ENCODE assay signal across 13 mouse cellular contexts in genomic region chr13:46428964-46429363, GRCm38 (mm10). TPM values are rescaled to one million over a fixed set of nuclear protein-coding genes. Genes with fewer than 3 reads are reported as not detected.
DNase-seq lines count a peak whose midpoint lies in the region; ATAC-seq and TF ChIP-seq lines count a peak whose summit lies in the region.
"Had no signal": no experiment of that assay in that cellular context is flagged by ENCODE, and none has a peak within 500 bp of the region (broad histone marks: within the 10 kb centered on the region; RNA-seq: fewer than 3 reads in every experiment).

No protein-coding gene starts in this region.

- H3K27me3 ChIP-seq in embryonic facial prominence, embryonic 12.5 days: no peaks in the 10 kb centered on the region
- H3K27me3 ChIP-seq in embryonic facial prominence, embryonic 10.5 days (replicated peaks; ENCODE audit: low read depth, poor library complexity, severe bottlenecking): no peaks in the 10 kb centered on the region
- H3K27me3 ChIP-seq in kidney, embryonic 14.5 days (ENCODE audit: control insufficient read depth, insufficient read depth, low read length): no peaks in the 10 kb centered on the region
- H3K27me3 ChIP-seq in embryonic facial prominence, embryonic 15.5 days: no peaks in the 10 kb centered on the region
- H3K27me3 ChIP-seq in limb, embryonic 14.5 days (ENCODE audit: control insufficient read depth, insufficient read depth, low read length): 0 out of 2 replicates have a peak, but pooled peaks cover 3% of the 10 kb centered on the region
- no peaks in the 10 kb centered on the region for H3K27me3 ChIP-seq in thymus, adult 2 months (ENCODE audit: control insufficient read depth, insufficient read depth, low read length)
- H3K27me3 ChIP-seq: forebrain, embryonic 12.5 days; midbrain, embryonic 13.5 days had no signal

- no peak for DNase-seq in embryonic facial prominence, embryonic 10.5 days (ENCODE audit: low spot score)
- no peak for DNase-seq in kidney, postnatal 14 days
- peak; percentile 44 for DNase-seq in limb, embryonic 14.5 days (ENCODE audit: low spot score)
- DNase-seq in thymus, adult 2 months: no peak
- no peak for DNase-seq in left cerebral cortex, adult 8-10 months (ENCODE audit: low spot score in 2 of 2)
- DNase-seq: adrenal gland, adult 8-10 months; layer of hippocampus, postnatal 36 days; thymus, postnatal 4 days had no signal

- H3K4me3 ChIP-seq in embryonic facial prominence, embryonic 12.5 days: no peak overlapping the region
- H3K4me3 ChIP-seq in embryonic facial prominence, embryonic 10.5 days: no peak overlapping the region
- 0 out of 2 replicates have a peak overlapping the region, but pooled peaks have one; percentile 9 for H3K4me3 ChIP-seq in kidney, embryonic 14.5 days (ENCODE audit: low read length)
- H3K4me3 ChIP-seq in embryonic facial prominence, embryonic 15.5 days (replicated peaks): no peak overlapping the region
- peak overlapping the region; percentile 19; the same call in 1 of the 2 replicates for H3K4me3 ChIP-seq in limb, embryonic 14.5 days (replicated peaks; ENCODE audit: low read length)
- no peak overlapping the region for H3K4me3 ChIP-seq in thymus, adult 2 months (ENCODE audit: control insufficient read depth, insufficient read depth, low read length)
- H3K4me3 ChIP-seq: forebrain, embryonic 12.5 days; midbrain, embryonic 13.5 days had no signal

- H3K4me1 ChIP-seq in embryonic facial prominence, embryonic 12.5 days: no peaks in the 10 kb centered on the region
- peaks cover 5% of the 10 kb centered on the region for H3K4me1 ChIP-seq in embryonic facial prominence, embryonic 10.5 days
- H3K4me1 ChIP-seq in kidney, embryonic 14.5 days (ENCODE audit: control insufficient read depth, insufficient read depth, low read length): no peaks in the 10 kb centered on the region
- H3K4me1 ChIP-seq in embryonic facial prominence, embryonic 15.5 days: no peaks in the 10 kb centered on the region
- no peaks in the 10 kb centered on the region for H3K4me1 ChIP-seq in limb, embryonic 14.5 days (ENCODE audit: control insufficient read depth, insufficient read depth, low read length)
- H3K4me1 ChIP-seq in thymus, adult 2 months (replicated peaks; ENCODE audit: control insufficient read depth, insufficient read depth, low read length): no peaks in the 10 kb centered on the region

- no peaks in the 10 kb centered on the region for H3K36me3 ChIP-seq in embryonic facial prominence, embryonic 12.5 days
- peaks cover 11% of the 10 kb centered on the region for H3K36me3 ChIP-seq in embryonic facial prominence, embryonic 10.5 days (replicated peaks)
- H3K36me3 ChIP-seq in kidney, embryonic 14.5 days (ENCODE audit: control insufficient read depth, insufficient read depth, low read length): no peaks in the 10 kb centered on the region
- H3K36me3 ChIP-seq in embryonic facial prominence, embryonic 15.5 days: no peaks in the 10 kb centered on the region
- no peaks in the 10 kb centered on the region for H3K36me3 ChIP-seq in limb, embryonic 14.5 days (ENCODE audit: control insufficient read depth, insufficient read depth, low read length)
- H3K36me3 ChIP-seq in thymus, adult 2 months (ENCODE audit: control insufficient read depth, insufficient read depth, low read length): no peaks in the 10 kb centered on the region

- H3K4me2 ChIP-seq in embryonic facial prominence, embryonic 12.5 days (replicated peaks): no peak overlapping the region
- H3K4me2 ChIP-seq in kidney, embryonic 14.5 days (replicated peaks; ENCODE audit: low read depth, low read length): peak overlapping the region; percentile 25
- no peak overlapping the region for H3K4me2 ChIP-seq in embryonic facial prominence, embryonic 15.5 days (replicated peaks)
- H3K4me2 ChIP-seq in limb, embryonic 14.5 days (replicated peaks; ENCODE audit: low read depth, low read length, severe bottlenecking): peak overlapping the region; percentile 28
- H3K4me2 ChIP-seq: forebrain, embryonic 12.5 days; midbrain, embryonic 13.5 days had no signal

- no peak overlapping the region for H3K9ac ChIP-seq in embryonic facial prominence, embryonic 12.5 days
- no peak overlapping the region for H3K9ac ChIP-seq in kidney, embryonic 14.5 days (ENCODE audit: low read depth, low read length)
- no peak overlapping the region for H3K9ac ChIP-seq in embryonic facial prominence, embryonic 15.5 days
- no peak overlapping the region for H3K9ac ChIP-seq in limb, embryonic 14.5 days (ENCODE audit: low read depth, low read length, severe bottlenecking)
- H3K9ac ChIP-seq: forebrain, embryonic 12.5 days; midbrain, embryonic 13.5 days had no signal

- WGBS in embryonic facial prominence, embryonic 12.5 days: 86% methylated on average over 22 of the region's 22 CpGs
- WGBS in embryonic facial prominence, embryonic 10.5 days: 80% methylated on average over 22 of the region's 22 CpGs
- 67% methylated on average over 22 of the region's 22 CpGs for WGBS in kidney, embryonic 14.5 days
- 83% methylated on average over 22 of the region's 22 CpGs for WGBS in embryonic facial prominence, embryonic 15.5 days
- 58% methylated on average over 22 of the region's 22 CpGs for WGBS in limb, embryonic 14.5 days
- 95% methylated on average over 22 of the region's 22 CpGs for WGBS in thymus, adult 2 months

- no peaks in the 10 kb centered on the region for H3K9me3 ChIP-seq in embryonic facial prominence, embryonic 12.5 days
- no peaks in the 10 kb centered on the region for H3K9me3 ChIP-seq in embryonic facial prominence, embryonic 10.5 days
- no peaks in the 10 kb centered on the region for H3K9me3 ChIP-seq in kidney, embryonic 14.5 days (ENCODE audit: control insufficient read depth, low read length)
- no peaks in the 10 kb centered on the region for H3K9me3 ChIP-seq in embryonic facial prominence, embryonic 15.5 days (replicated peaks)
- no peaks in the 10 kb centered on the region for H3K9me3 ChIP-seq in limb, embryonic 14.5 days (ENCODE audit: control insufficient read depth, low read length)
- H3K9me3 ChIP-seq: forebrain, embryonic 12.5 days; midbrain, embryonic 13.5 days had no signal

- no peak overlapping the region for H3K27ac ChIP-seq in embryonic facial prominence, embryonic 12.5 days
- no peak overlapping the region for H3K27ac ChIP-seq in embryonic facial prominence, embryonic 10.5 days (replicated peaks)
- no peak overlapping the region for H3K27ac ChIP-seq in kidney, embryonic 14.5 days (ENCODE audit: low read depth, low read length)
- H3K27ac ChIP-seq in embryonic facial prominence, embryonic 15.5 days (replicated peaks): no peak overlapping the region
- H3K27ac ChIP-seq in limb, embryonic 14.5 days (replicated peaks; ENCODE audit: low read depth, low read length): no peak overlapping the region
- no peak overlapping the region for H3K27ac ChIP-seq in thymus, adult 2 months (ENCODE audit: control insufficient read depth, insufficient read depth, low read length)
- H3K27ac ChIP-seq: forebrain, embryonic 12.5 days; midbrain, embryonic 13.5 days had no signal

- ATAC-seq in embryonic facial prominence, embryonic 12.5 days (ENCODE audit: insufficient number of reproducible peaks, insufficient read depth, low FRiP score, low TSS enrichment): peak; percentile 67; the same call in 1 of the 2 replicates
- ATAC-seq in kidney, embryonic 14.5 days (ENCODE audit: low FRiP score, low TSS enrichment): no peak
- ATAC-seq in embryonic facial prominence, embryonic 15.5 days (ENCODE audit: insufficient number of reproducible peaks, low FRiP score, low TSS enrichment, low read depth): peak; percentile 60
- ATAC-seq in limb, embryonic 14.5 days (ENCODE audit: low FRiP score, low read depth): peak; percentile 77
- ATAC-seq: midbrain, embryonic 13.5 days had no signal

- TF ChIP-seq CTCF in thymus, adult 2 months (IDR thresholded peaks at IDR 0.05; ENCODE audit: borderline replicate concordance, control insufficient read depth, extremely low read depth, insufficient read depth, low read length, poor library complexity): no peak

- no peak for TF ChIP-seq POLR2A in limb, embryonic 14.5 days (IDR thresholded peaks at IDR 0.05; ENCODE audit: borderline replicate concordance, extremely low read depth, insufficient read depth, insufficient read length)
- no peak for TF ChIP-seq POLR2A in thymus, adult 2 months (IDR thresholded peaks at IDR 0.05; ENCODE audit: control insufficient read depth, extremely low read depth, insufficient read depth, low read length, poor library complexity)

RNA-seq across cellular contexts. Expression of gene Rbm24, which starts 10.7 kb away (rescaled TPM):
- polyA plus RNA-seq in embryonic facial prominence, embryonic 12.5 days (2016; fragmentation: Nextera tagmentation; extraction: Ambion mirVana): 5.0 and 5.2 TPM in 2 replicates
- polyA plus RNA-seq in embryonic facial prominence, embryonic 10.5 days (2016; fragmentation: Nextera tagmentation; extraction: Ambion mirVana): 0.61 and 0.78 TPM in 2 replicates
- 0.97 and 1.1 TPM in 2 replicates for polyA plus RNA-seq in kidney, embryonic 14.5 days (2014; fragmentation: Nextera tagmentation; extraction: Ambion mirVana)
- polyA plus RNA-seq in embryonic facial prominence, embryonic 15.5 days (2015; fragmentation: Nextera tagmentation; extraction: Ambion mirVana): 7.7 and 10.2 TPM in 2 replicates
- polyA plus RNA-seq in limb, embryonic 14.5 days (2012; rRNA removed): 27.1 and 37.4 TPM in 2 replicates
- polyA plus RNA-seq in limb, embryonic 14.5 days (2014; fragmentation: Nextera tagmentation; extraction: Ambion mirVana): 11.7 and 12.8 TPM in 2 replicates
- polyA plus RNA-seq in thymus, adult 2 months (2012; rRNA removed): 21.0 and 52.4 TPM in 2 replicates
- total RNA-seq in left cerebral cortex, adult 8-10 months (2022): 10 to 100 TPM; 19.2 to 24.5 (median 22.4) TPM

Comparison
In these comparisons a context has a peak if more than half of its experiments do, and no peak if none do; other contexts are left out.
1. H3K4me2 ChIP-seq: peak in kidney, embryonic 14.5 days (single experiment) and limb, embryonic 14.5 days (single experiment); none in embryonic facial prominence, embryonic 12.5 days (single experiment) and embryonic facial prominence, embryonic 15.5 days (single experiment).
2. H3K4me3 ChIP-seq: peak in kidney, embryonic 14.5 days (single experiment) and limb, embryonic 14.5 days (single experiment); none in embryonic facial prominence, embryonic 12.5 days (single experiment), embryonic facial prominence, embryonic 10.5 days (single experiment), embryonic facial prominence, embryonic 15.5 days (single experiment) and thymus, adult 2 months (single experiment).